Mouse (Mus musculus) spleen, adult 12 weeks (tissue): ENCODE data around the gene Man2b2.
A peak's percentile ranks its signal among the peaks of the same experiment; 100 is the strongest.

Experiments used
- DNase-seq: peaks from one replicate; pipeline ENCODE4 v3.0.0; 2022; ENCODE audit warnings: low spot score

Gene Man2b2

GRCm38 (mm10) chr5:36829913-36830879 lies at the start of gene Man2b2:
TSS of gene Man2b2 (minus strand) at chr5:36830653.
- peak; percentile 81 for DNase-seq

- DNase-seq = no peak
Measured at GRCm38 (mm10) chr5:36878801-36879200, 48.3 kb upstream of the Man2b2 start.

- DNase-seq = no peak
Measured at GRCm38 (mm10) chr5:36877641-36878040, 47.2 kb upstream of the Man2b2 start.

- no peak for DNase-seq
Measured at GRCm38 (mm10) chr5:36876777-36877396, 46.4 kb upstream of the Man2b2 start.

- no peak for DNase-seq
Measured at GRCm38 (mm10) chr5:36875956-36876355, 45.5 kb upstream of the Man2b2 start.

GRCm38 (mm10) chr5:36870916-36871315 lies 40.5 kb upstream of the Man2b2 start:
- DNase-seq = no peak

GRCm38 (mm10) chr5:36869578-36870236 lies 39.3 kb upstream of the Man2b2 start:
- DNase-seq = no peak

GRCm38 (mm10) chr5:36869186-36869577 lies 38.7 kb upstream of the Man2b2 start:
- no peak for DNase-seq

GRCm38 (mm10) chr5:36868266-36869090 lies 38.0 kb upstream of the Man2b2 start, which contains the start of gene Ppp2r2c:
TSS of gene Ppp2r2c (plus strand) at chr5:36868513.
- DNase-seq = no peak

GRCm38 (mm10) chr5:36867561-36867960 lies 37.1 kb upstream of the Man2b2 start:
- DNase-seq = no peak

GRCm38 (mm10) chr5:36866701-36867250 lies 36.3 kb upstream of the Man2b2 start:
- no peak for DNase-seq

- DNase-seq = no peak
Measured at GRCm38 (mm10) chr5:36861084-36861483, 30.6 kb upstream of the Man2b2 start.

GRCm38 (mm10) chr5:36857546-36857945 lies 27.1 kb upstream of the Man2b2 start:
- no peak for DNase-seq

- DNase-seq = no peak
Measured at GRCm38 (mm10) chr5:36856529-36856928, 26.1 kb upstream of the Man2b2 start.

GRCm38 (mm10) chr5:36855180-36855579 lies 24.7 kb upstream of the Man2b2 start:
- DNase-seq = no peak

GRCm38 (mm10) chr5:36851572-36851971 lies 21.1 kb upstream of the Man2b2 start:
- DNase-seq = no peak

GRCm38 (mm10) chr5:36844490-36844889 lies 14.0 kb upstream of the Man2b2 start:
- DNase-seq = no peak

- no peak for DNase-seq
Measured at GRCm38 (mm10) chr5:36841701-36842100, 11.2 kb upstream of the Man2b2 start.

- DNase-seq = no peak
Measured at GRCm38 (mm10) chr5:36840092-36840491, 9.6 kb upstream of the Man2b2 start.

GRCm38 (mm10) chr5:36839602-36840001 lies 9.1 kb upstream of the Man2b2 start:
- DNase-seq = no peak

- DNase-seq = no peak
Measured at GRCm38 (mm10) chr5:36839032-36839431, 8.6 kb upstream of the Man2b2 start.
